Mouse (Mus musculus): ENCODE results near the gene Trim45. TPM values are rescaled to one million over a fixed set of nuclear protein-coding genes. Genes with fewer than 3 reads are reported as not detected.
A peak's percentile ranks its signal among the peaks of the same experiment; 100 is the strongest.

Gene Trim45
- polyA plus RNA-seq, 1 experiment from 2014 or later: 7.7 TPM

DNA sequence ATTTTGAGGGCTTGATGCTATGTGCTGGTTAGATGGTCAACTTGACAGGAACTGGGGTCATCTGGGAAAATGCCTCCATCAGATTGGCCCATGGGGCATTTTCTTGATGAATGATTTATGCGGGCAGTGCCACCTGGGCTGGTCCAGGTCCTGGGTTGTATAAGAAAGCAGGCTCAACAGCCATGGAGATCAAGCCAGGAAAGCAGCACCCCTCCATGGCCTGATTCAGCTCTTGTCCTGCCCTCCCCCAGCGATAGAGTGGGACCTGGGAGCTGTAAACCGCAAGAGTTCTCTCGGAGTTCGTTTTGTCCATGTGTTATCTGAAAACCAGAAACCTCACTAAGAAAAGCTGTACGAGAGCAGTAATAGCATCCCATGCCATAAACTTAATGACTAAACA is 13.5 kb downstream of the Trim45 start:
- no peak overlapping the region for H3K4me3 ChIP-seq
- no peaks in the 10 kb centered on the region for H3K27me3 ChIP-seq
- H3K4me2 ChIP-seq: no peak overlapping the region
- ATAC-seq (ENCODE audit: insufficient number of reproducible peaks, insufficient read depth, low FRiP score, low TSS enrichment, low read depth): no peak
- H3K27ac ChIP-seq: no peak overlapping the region
- H3K9ac ChIP-seq: no peak overlapping the region
- WGBS: 91% methylated on average over 6 of the region's 6 CpGs
- peaks cover 84% of the 10 kb centered on the region for H3K36me3 ChIP-seq
- no peaks in the 10 kb centered on the region for H3K4me1 ChIP-seq
- no peaks in the 10 kb centered on the region for H3K9me3 ChIP-seq

DNA sequence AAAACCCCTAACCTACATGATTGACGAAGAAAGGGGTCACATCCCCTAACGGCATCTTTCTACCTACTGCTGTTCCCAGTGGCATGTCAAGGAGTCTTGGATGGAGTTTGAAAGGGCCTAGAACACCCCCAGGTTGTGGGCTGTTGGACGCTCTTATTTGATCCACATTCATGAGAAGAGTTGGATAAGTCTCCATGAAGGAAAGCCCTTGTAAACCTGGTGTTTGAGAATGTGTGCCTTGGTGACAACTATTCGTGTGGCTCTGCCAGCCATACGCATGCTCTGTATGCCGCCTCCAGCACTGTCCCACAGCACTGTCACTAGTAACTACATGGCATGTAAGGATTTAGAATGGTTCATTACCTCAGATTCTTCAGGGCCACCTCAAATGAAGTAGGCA is 14.2 kb downstream of the Trim45 start:
- Histone ChIP-seq H3K27me3 (no peaks in the 10 kb centered on the region), H3K4me1 (no peaks in the 10 kb centered on the region), H3K4me3 (no peak overlapping the region), H3K9me3 (no peaks in the 10 kb centered on the region), H3K4me2 (no peak overlapping the region), H3K27ac (no peak overlapping the region), H3K36me3 (peaks cover 85% of the 10 kb centered on the region), H3K9ac (no peak overlapping the region)
- WGBS: 97% methylated on average over 6 of the region's 6 CpGs
- ATAC-seq (ENCODE audit: insufficient number of reproducible peaks, insufficient read depth, low FRiP score, low TSS enrichment, low read depth): no peak

DNA sequence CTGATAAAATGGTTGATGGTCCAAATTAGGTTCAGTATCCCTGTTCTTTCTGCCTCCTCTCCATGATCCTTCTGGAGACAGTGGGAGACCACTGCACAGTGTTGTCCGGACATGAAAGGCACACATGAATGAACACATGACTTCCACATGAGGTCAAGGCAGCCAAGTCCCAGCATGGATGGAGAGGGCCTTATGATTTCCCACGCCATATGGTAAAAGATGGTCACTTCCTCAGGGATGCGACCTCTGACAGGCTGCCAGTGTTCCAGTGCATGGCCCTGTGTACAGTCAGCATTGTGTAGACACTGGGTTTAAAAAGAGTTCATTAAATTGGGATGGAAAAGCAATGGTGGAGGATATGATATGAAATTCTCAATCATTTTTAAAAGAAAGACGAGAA is 16.2 kb downstream of the Trim45 start:
- no peaks in the 10 kb centered on the region for H3K27me3 ChIP-seq
- no peaks in the 10 kb centered on the region for H3K9me3 ChIP-seq
- H3K4me2 ChIP-seq: no peak overlapping the region
- H3K4me3 ChIP-seq: no peak overlapping the region
- no peak overlapping the region for H3K27ac ChIP-seq
- no peak overlapping the region for H3K9ac ChIP-seq
- H3K4me1 ChIP-seq: no peaks in the 10 kb centered on the region
- H3K36me3 ChIP-seq: peaks cover 79% of the 10 kb centered on the region
- 90% methylated on average over 4 of the region's 4 CpGs for WGBS
- no peak for ATAC-seq (ENCODE audit: insufficient number of reproducible peaks, insufficient read depth, low FRiP score, low TSS enrichment, low read depth)

DNA sequence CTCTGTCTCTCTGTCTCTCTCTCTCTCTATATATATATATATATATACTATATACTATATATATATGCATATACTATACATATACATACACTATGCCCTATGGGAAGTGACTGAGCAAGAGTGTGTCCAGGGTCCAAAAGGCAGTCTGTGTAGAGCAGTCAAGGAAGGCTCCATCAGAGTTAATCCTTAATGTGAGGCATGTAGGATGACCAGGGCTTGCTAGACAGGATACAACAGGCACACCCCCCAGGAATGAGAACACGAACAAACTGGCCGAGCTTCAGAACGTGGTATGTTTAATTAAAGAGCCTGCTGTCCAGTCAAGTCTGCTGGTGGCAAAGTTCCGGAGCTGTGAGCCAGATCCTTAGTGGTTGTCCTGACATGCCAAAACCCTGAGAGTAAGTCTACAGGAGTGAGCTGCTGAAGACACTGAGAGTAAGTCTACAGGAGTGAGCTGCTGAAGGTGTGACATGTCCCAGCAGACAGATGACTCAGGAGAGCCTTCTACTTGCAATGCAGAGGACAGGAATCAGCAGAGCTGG is 18.6 kb downstream of the Trim45 start:
- no peak for ATAC-seq (ENCODE audit: insufficient number of reproducible peaks, insufficient read depth, low FRiP score, low TSS enrichment, low read depth)
- 82% methylated on average over 4 of the region's 4 CpGs for WGBS
- Histone ChIP-seq H3K4me3 (no peak overlapping the region), H3K4me2 (no peak overlapping the region), H3K27me3 (no peaks in the 10 kb centered on the region), H3K9ac (no peak overlapping the region), H3K9me3 (no peaks in the 10 kb centered on the region), H3K4me1 (no peaks in the 10 kb centered on the region), H3K27ac (no peak overlapping the region), H3K36me3 (peaks cover 86% of the 10 kb centered on the region)

DNA sequence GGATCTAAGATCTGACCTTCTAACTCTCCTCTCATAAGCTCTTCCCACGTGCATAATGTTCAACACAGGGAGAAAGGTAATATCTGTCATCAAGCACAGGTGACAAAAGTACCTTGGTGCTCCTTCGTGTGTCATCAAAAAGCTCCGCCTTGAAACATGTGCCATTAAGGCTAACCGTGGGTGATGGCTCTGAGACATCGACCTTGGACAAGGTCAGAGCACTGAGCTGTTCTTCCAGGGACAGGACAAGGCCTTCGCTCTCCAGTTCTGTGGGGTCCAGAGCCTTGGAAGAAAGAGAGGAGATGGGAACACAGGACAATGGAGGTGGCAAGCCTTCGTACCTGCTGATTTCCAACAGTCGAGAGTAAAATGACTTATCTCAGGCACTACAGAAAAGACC is 25.3 kb downstream of the Trim45 start:
- Histone ChIP-seq H3K9ac (no peak overlapping the region), H3K36me3 (peaks cover 90% of the 10 kb centered on the region), H3K27me3 (no peaks in the 10 kb centered on the region), H3K4me2 (no peak overlapping the region), H3K4me1 (no peaks in the 10 kb centered on the region), H3K27ac (no peak overlapping the region), H3K9me3 (no peaks in the 10 kb centered on the region), H3K4me3 (no peak overlapping the region)
- WGBS: 94% methylated on average over 8 of the region's 8 CpGs
- ATAC-seq (ENCODE audit: insufficient number of reproducible peaks, insufficient read depth, low FRiP score, low TSS enrichment, low read depth): no peak

DNA sequence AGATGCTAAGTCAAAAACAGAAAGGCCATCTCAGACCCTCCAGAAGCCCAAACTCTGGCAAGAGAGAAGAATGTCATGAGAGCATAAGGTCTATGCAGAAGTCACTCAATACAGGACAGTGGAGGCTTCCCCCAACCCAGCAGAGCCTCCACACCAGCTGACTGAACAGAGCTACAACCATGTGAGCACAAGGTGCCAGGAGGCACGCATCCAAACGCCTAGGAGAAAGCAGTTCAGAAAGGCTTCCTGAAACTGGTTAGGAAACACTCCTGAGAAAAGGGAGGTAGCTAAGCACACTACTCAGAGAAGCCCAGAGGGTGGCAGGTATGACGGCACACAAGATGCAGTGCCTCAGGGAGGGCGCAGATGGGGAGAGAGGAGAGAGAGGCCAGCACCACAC is 29.5 kb downstream of the Trim45 start:
- WGBS: 87% methylated on average over 4 of the region's 4 CpGs
- Histone ChIP-seq H3K27me3 (no peaks in the 10 kb centered on the region), H3K9ac (no peak overlapping the region), H3K4me3 (no peak overlapping the region), H3K9me3 (no peaks in the 10 kb centered on the region), H3K27ac (no peak overlapping the region), H3K4me1 (no peaks in the 10 kb centered on the region), H3K4me2 (no peak overlapping the region), H3K36me3 (peaks cover 90% of the 10 kb centered on the region)
- no peak for ATAC-seq (ENCODE audit: insufficient number of reproducible peaks, insufficient read depth, low FRiP score, low TSS enrichment, low read depth)

DNA sequence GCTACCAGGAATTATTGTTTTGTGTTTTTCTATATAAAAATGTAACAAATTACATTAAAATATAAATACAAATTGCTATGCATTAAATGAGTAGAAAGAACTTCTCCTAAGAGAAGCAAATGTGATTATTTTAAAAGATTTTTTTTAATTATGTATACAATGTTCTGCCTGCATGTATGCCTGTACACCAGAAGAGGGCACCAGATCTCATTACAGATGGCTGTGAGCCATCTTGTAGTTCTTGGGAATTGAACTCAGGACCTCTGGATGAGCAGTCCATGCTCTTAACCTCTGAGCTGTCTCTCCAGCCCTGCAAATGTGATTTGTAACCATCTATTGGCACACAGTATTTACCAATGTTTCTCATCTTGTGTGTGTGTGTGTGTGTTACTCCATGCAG is 32.6 kb downstream of the Trim45 start:
- H3K4me1 ChIP-seq: no peaks in the 10 kb centered on the region
- no peak for ATAC-seq (ENCODE audit: insufficient number of reproducible peaks, insufficient read depth, low FRiP score, low TSS enrichment, low read depth)
- no peaks in the 10 kb centered on the region for H3K9me3 ChIP-seq
- H3K4me2 ChIP-seq: no peak overlapping the region
- no peak overlapping the region for H3K9ac ChIP-seq
- H3K27me3 ChIP-seq: no peaks in the 10 kb centered on the region
- H3K4me3 ChIP-seq: no peak overlapping the region
- peaks cover 92% of the 10 kb centered on the region for H3K36me3 ChIP-seq
- no peak overlapping the region for H3K27ac ChIP-seq

DNA sequence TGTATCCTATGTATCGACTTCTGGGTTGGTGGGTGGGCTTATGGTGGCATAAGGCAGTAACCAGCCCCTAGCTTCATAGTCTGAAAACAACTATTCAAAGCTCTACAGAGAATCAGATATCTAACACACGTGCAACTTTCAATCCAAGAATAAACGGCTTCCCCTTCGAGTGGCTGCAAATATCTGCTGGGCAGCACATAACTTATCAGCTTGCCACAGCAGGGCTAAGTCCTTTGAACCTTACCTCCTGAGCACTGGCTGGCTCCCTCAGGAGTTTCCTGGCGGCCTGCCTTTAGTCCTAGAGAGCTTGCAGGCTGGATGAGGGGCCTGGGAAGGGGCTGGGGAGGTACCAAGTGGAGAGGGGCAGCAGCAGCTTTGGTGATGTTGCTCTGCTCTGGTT is 39.0 kb downstream of the Trim45 start:
- Histone ChIP-seq H3K4me1 (no peaks in the 10 kb centered on the region), H3K36me3 (peaks cover 71% of the 10 kb centered on the region), H3K9me3 (no peaks in the 10 kb centered on the region), H3K9ac (0 out of 2 replicates have a peak overlapping the region, but pooled peaks have one; percentile 22), H3K4me3 (no peak overlapping the region), H3K4me2 (no peak overlapping the region), H3K27ac (no peak overlapping the region), H3K27me3 (no peaks in the 10 kb centered on the region)
- 87% methylated on average over 5 of the region's 5 CpGs for WGBS
- no peak for ATAC-seq (ENCODE audit: insufficient number of reproducible peaks, insufficient read depth, low FRiP score, low TSS enrichment, low read depth)

DNA sequence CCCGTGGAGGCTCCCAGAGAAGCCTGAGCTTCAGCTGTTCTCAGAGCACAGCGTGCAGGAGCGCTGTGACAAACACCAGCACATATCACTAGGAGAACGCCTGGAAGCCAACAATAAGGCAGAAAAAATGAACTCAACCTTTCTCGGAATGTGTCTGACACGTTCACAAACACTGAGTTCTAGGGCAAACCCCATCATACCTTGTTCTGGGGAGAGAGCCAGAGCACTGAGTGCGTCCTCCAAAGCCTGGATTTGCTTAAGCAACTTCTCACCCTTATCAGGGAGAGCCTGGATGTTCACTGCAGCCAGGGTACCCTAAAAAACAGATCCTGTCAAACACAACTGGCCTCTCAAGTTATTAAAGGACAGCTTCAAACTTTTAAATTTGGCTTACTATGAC is 39.5 kb downstream of the Trim45 start:
- H3K36me3 ChIP-seq: peaks cover 66% of the 10 kb centered on the region

DNA sequence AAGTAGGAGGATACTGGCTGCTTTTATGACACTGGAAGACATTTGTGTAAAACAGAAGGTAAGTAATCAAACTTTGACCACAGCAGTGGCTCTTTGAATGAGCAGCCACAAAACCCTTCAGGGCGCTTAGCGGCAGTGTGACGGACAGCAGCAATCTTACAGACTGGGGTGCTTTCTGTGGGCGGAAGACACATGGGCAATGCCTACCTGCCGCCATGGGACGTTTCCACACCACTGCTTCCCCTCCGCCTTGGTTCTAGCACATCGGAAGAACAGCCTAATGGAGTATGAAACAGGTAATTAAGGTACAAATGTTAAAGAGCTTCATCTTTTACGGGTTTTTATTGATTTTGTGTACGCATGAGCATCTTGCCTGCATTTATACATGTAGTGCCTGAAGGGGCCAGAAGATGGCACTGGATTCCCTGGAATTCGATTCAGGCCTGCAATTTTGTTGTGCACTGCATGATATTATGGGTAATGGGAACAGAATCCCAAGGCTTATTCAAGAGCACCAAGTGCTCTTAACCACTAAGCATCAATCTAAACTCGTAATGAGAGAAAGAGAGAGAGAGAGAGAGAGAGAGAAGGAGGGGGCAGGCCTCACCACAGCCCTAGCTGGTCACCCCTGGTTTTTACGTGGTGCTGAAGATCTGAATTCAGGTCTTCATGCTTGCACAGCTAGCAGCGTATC is 42.0 kb downstream of the Trim45 start:
- no peaks in the 10 kb centered on the region for H3K9me3 ChIP-seq
- H3K4me1 ChIP-seq: peaks cover 4% of the 10 kb centered on the region
- WGBS: 79% methylated on average over 14 of the region's 14 CpGs
- H3K27ac ChIP-seq: no peak overlapping the region
- H3K4me2 ChIP-seq: no peak overlapping the region
- ATAC-seq (ENCODE audit: insufficient number of reproducible peaks, insufficient read depth, low FRiP score, low TSS enrichment, low read depth): no peak
- H3K9ac ChIP-seq: no peak overlapping the region
- no peak overlapping the region for H3K4me3 ChIP-seq
- H3K27me3 ChIP-seq: no peaks in the 10 kb centered on the region
- H3K36me3 ChIP-seq: peaks cover 41% of the 10 kb centered on the region

More for the DNA sequence above, 39.5 kb downstream of the Trim45 start:
- Histone ChIP-seq H3K4me1 (no peaks in the 10 kb centered on the region), H3K9me3 (no peaks in the 10 kb centered on the region), H3K9ac (0 out of 2 replicates have a peak overlapping the region, but pooled peaks have one; percentile 22), H3K27ac (no peak overlapping the region), H3K4me3 (no peak overlapping the region), H3K4me2 (no peak overlapping the region), H3K27me3 (no peaks in the 10 kb centered on the region)
- ATAC-seq (ENCODE audit: insufficient number of reproducible peaks, insufficient read depth, low FRiP score, low TSS enrichment, low read depth): no peak
- WGBS: 92% methylated on average over 7 of the region's 7 CpGs

DNA sequence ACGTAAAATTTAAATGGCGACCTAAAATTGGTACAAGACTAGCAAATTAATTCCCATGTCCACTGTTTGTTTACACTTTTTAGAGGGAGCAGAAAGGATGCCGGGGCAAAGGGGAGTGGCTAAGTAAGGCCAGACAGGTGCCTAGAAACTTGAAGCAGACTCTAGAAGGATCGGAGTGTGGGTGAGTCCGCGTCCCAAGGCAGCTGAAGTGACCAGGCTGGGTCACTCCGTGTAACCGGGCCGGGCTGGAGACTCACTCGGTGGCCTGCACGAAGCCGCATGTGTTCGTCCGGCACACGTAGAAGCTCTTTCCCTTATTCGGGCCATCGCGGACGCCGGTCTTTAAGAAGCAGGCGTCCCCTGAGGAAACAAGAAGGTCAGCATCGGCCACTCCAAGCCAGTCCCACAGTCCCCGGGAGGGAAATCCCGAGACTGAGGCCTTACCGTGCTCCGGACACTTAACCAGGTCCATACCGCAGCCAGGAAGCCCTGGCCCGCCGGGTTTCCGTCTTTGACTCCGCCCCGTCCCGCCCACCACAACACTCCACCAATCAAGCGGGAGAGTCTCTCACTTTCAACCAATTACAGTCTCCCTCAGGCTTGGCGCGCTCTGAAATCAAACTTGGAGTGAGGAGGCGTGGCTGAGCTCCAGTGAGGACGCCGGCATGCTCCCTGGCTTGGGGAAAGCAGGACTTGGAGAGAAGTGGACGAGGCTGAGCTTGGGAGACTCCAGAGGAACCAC is 47.3 kb downstream of the Trim45 start, which contains the start of gene Ttf2:
Gene Ttf2, minus strand, starts transcription at position 488 of the 742 bp plus-strand sequence.
- Histone ChIP-seq H3K27me3 (no peaks in the 10 kb centered on the region), H3K27ac (no peak within 1 kb of the TSS), H3K4me1 (peaks cover 8% of the 10 kb centered on the region), H3K4me3 (peak within 1 kb of the TSS; percentile 73), H3K9ac (peak within 1 kb of the TSS; percentile 85), H3K9me3 (no peaks in the 10 kb centered on the region), H3K4me2 (peak within 1 kb of the TSS; percentile 85), H3K36me3 (no peaks in the 10 kb centered on the region; the same call in 1 of the 2 replicates)
- ATAC-seq (ENCODE audit: insufficient number of reproducible peaks, insufficient read depth, low FRiP score, low TSS enrichment, low read depth): peak; percentile 95
- whole genome bisulfite sequencing: under 1% methylated on average over 40 of the region's 40 CpGs

DNA sequence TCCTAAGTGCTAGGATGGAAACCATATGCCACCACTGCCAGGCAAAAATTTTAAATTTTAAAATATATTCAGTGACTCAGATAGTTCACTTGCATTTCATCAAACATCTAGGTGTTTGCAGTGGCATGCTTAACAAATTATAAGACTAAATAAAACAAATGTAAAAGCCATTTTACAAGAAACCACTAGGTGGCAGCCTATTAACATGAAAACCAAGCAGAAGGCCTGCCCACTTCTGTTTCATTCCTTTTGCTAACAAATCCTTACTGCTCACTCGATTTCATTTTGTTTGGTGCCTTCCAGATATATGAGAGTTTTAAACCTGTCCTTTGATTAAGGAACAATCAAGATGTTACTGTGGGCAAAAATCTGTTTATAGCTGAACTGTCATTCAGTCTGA is 51.9 kb downstream of the Trim45 start:
- WGBS: 0% methylated on average over 1 of the region's 1 CpGs
- H3K4me2 ChIP-seq: no peak overlapping the region
- H3K36me3 ChIP-seq: no peaks in the 10 kb centered on the region
- H3K9me3 ChIP-seq: no peaks in the 10 kb centered on the region
- no peak for ATAC-seq (ENCODE audit: insufficient number of reproducible peaks, insufficient read depth, low FRiP score, low TSS enrichment, low read depth)
- peaks cover 5% of the 10 kb centered on the region for H3K4me1 ChIP-seq
- no peak overlapping the region for H3K4me3 ChIP-seq
- no peak overlapping the region for H3K9ac ChIP-seq
- H3K27me3 ChIP-seq: no peaks in the 10 kb centered on the region
- no peak overlapping the region for H3K27ac ChIP-seq

Data from embryonic facial prominence, embryonic 13.5 days (tissue).